Mouse (Mus musculus) forebrain, postnatal 0 days (tissue): Measurements from ENCODE around the gene Pla2g2c. TPM values are rescaled to one million over a fixed set of nuclear protein-coding genes. Genes with fewer than 3 reads are reported as not detected.

Experiments used
- ATAC-seq: fragments of 200-750 bp; cut with Nextera tagmentation; 2 replicates; pipeline ENCODE4 v1.8.0; 2017; ENCODE audit warnings: mild to moderate bottlenecking, moderate library complexity
- DNase-seq: peaks from one replicate; pipeline ENCODE4 v3.0.0-alpha.2; 2015
- H3K27ac ChIP-seq: fragments of 300-500 bp; sonication (generic); 2 replicates; pipeline ENCODE4 v1.5.1; 2014; ENCODE audit warnings: low read depth, mild to moderate bottlenecking, antibody characterized with exemption, low read length, moderate library complexity, mixed read lengths
- H3K27me3 ChIP-seq: fragments of 300-500 bp; sonication (generic); 2 replicates; pipeline ENCODE4 v1.6.1; 2014; ENCODE audit warnings: mild to moderate bottlenecking, low read length, mixed read lengths; ENCODE audit not compliant: insufficient read depth
- H3K36me3 ChIP-seq: fragments of 300-500 bp; sonication (generic); 2 replicates; pipeline ENCODE4 v1.6.1; 2014; ENCODE audit warnings: mild to moderate bottlenecking, moderate library complexity; ENCODE audit not compliant: insufficient read depth
- H3K4me1 ChIP-seq: fragments of 300-500 bp; sonication (generic); 2 replicates; pipeline ENCODE4 v1.6.1; 2014; ENCODE audit warnings: antibody characterized with exemption; ENCODE audit not compliant: insufficient read depth
- H3K4me2 ChIP-seq: fragments of 300-500 bp; sonication (generic); 2 replicates; pipeline ENCODE4 v1.6.1; 2014; ENCODE audit warnings: low read depth, mild to moderate bottlenecking, moderate library complexity
- H3K4me3 ChIP-seq: fragments of 300-500 bp; sonication (generic); 2 replicates; pipeline ENCODE4 v1.5.1; 2014; ENCODE audit warnings: low read depth, low read length, mixed read lengths
- H3K9ac ChIP-seq: fragments of 300-500 bp; sonication (generic); 2 replicates; pipeline ENCODE4 v1.6.1; 2014; ENCODE audit warnings: mild to moderate bottlenecking
- H3K9me3 ChIP-seq: fragments of 300-500 bp; sonication (generic); 2 replicates; pipeline ENCODE4 v1.6.1; 2016; ENCODE audit warnings: low read length
- CTCF ChIP-seq: sonication (generic); IDR thresholded peaks from 2 replicates; pipeline ENCODE4 v1.5.1; 2016; ENCODE audit warnings: antibody characterized with exemption, control low read depth, low read depth
- WGBS: fragments of 180-500 bp; shearing (Covaris S2); extraction: QIAGEN DNeasy Blood & Tissue Kit; methylation state at CpG from one replicate; pipeline ENCODE4 v1.1.7; 2014; 5-methylcytosine and 5-hydroxymethylcytosine counted together
- polyA plus RNA-seq: library from polyadenylated mRNA; unstranded; fragments of >200 nt; fragmentation: Nextera tagmentation; extraction: Ambion mirVana; gene quantifications from 2 replicates; pipeline ENCODE4 v1.2.1, GENCODE M21; 2015
- total RNA-seq: library from RNA; depleted of rRNA; stranded (reverse); fragments of >200 nt; gene quantifications from 2 replicates; pipeline ENCODE4 v1.2.3, GENCODE M21; 2014

The Pla2g2c gene
- total and polyA plus RNA-seq, 2 experiments from 2014 or later = 0.24 to 0.42 TPM

DNA sequence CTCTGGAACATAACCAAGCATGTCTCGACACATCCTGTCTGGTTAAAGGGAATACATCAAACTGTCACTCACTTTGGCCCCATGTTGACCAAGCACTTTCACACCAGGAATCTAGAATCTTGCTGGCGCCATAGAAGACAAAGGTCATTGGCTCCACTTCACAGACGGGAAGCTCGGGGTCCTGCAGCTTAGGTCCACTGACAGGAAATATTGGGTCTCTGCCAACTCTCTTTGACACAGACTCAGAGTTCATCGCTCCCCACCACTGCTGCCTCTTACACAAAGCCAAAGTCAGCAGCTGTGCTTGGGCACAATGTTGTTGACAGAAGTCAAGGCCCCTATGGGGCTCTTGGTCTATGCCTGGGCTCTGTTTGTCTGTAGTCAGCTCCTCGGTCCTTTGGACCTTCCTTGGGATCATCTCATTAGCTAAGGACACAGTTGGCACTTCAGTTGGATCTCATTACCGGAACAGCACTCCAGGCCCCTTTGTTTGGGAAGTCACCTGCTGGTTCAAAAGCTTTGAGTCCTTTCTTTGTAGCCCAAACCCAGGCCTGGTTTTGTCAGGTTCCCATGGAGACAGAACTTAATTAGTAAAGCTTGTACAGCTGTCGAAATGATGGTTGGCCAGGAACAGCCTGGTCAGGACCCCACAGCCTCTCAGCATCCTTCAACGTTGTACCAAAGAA is 4.6 kb downstream of the Pla2g2c start:
- no peak overlapping the region for H3K9ac ChIP-seq
- no peak overlapping the region for H3K4me2 ChIP-seq
- H3K36me3 ChIP-seq = no peaks in the 10 kb centered on the region
- peak; percentile 55 for ATAC-seq
- H3K4me1 ChIP-seq = peaks cover 17% of the 10 kb centered on the region; the same call in 1 of the 2 replicates
- DNase-seq = peak; percentile 48
- WGBS = 18% methylated on average over 9 of the region's 9 CpGs
- H3K9me3 ChIP-seq = no peaks in the 10 kb centered on the region
- no peak overlapping the region for H3K27ac ChIP-seq
- no peak for TF ChIP-seq CTCF
- H3K4me3 ChIP-seq = no peak overlapping the region
- no peaks in the 10 kb centered on the region for H3K27me3 ChIP-seq

DNA sequence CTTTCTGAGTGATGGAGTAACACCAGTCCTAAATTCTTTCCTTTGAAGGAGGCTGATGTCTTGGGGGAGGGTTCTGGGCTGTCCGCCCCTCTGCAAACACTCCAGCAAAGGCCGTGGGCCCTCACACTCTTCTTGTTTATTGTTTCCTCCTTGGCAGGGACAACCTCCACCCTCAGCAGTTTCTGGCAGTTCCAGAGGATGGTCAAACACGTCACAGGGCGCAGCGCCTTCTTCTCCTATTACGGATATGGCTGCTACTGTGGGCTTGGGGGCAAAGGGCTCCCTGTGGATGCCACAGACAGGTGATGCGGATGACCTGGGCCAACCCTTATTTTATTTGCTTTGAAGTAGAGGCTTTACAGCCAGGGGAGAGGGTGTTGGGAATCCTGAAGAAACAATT is 9.5 kb downstream of the Pla2g2c start:
- no peak for DNase-seq
- H3K9ac ChIP-seq = no peak overlapping the region
- H3K4me2 ChIP-seq = no peak overlapping the region
- TF ChIP-seq CTCF = no peak
- no peaks in the 10 kb centered on the region for H3K36me3 ChIP-seq
- H3K9me3 ChIP-seq = no peaks in the 10 kb centered on the region
- H3K27me3 ChIP-seq = no peaks in the 10 kb centered on the region
- WGBS = 82% methylated on average over 7 of the region's 7 CpGs
- H3K4me1 ChIP-seq = 0 out of 2 replicates have a peak, but pooled peaks cover 3% of the 10 kb centered on the region
- no peak for ATAC-seq
- H3K27ac ChIP-seq = no peak overlapping the region
- H3K4me3 ChIP-seq = no peak overlapping the region

DNA sequence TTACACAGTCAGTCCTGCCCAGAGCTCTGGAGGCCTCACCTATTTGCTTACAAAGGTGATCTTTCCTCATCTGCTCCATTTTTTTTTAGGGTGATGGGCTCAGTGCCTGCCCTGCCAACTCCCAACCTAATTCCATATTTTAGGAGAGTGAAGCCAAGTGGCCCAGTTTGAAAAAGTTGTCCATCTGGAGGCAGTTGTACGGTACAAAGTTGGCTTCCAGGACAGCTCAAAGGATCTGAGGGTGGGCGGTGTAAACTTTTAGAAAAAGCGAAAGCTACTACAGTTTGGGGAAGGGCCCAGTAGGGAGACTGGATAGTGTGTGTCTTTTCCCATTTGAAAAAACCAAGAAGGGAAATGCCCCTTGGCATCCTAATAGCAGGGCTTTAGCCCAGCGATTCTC is 10.3 kb downstream of the Pla2g2c start:
- ATAC-seq = no peak
- no peaks in the 10 kb centered on the region for H3K36me3 ChIP-seq
- H3K4me1 ChIP-seq = no peaks in the 10 kb centered on the region
- no peak overlapping the region for H3K4me2 ChIP-seq
- H3K9me3 ChIP-seq = no peaks in the 10 kb centered on the region
- DNase-seq = no peak
- H3K27ac ChIP-seq = no peak overlapping the region
- TF ChIP-seq CTCF = no peak
- WGBS = 91% methylated on average over 4 of the region's 4 CpGs
- H3K4me3 ChIP-seq = no peak overlapping the region
- no peak overlapping the region for H3K9ac ChIP-seq
- no peaks in the 10 kb centered on the region for H3K27me3 ChIP-seq

DNA sequence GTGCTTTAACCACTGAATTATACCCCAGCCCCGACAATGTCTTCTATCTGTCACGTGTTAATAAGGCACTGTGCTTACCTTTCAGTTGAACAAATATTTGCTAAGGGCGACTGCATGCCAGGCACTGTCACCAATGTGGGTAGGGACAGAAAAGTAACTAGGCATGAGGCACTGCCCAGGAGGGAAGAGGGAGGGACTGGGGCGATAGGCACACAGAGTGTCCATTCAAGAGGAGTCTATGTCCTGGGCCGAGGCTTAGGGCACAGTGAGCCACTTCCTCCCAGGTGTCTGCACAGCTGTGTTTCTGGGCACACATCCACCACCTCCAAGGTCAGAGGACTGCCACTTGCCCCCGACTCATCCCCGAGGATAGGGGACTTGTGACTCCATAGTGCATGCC is 12.4 kb downstream of the Pla2g2c start, which contains the start of gene Ubxn10:
Gene Ubxn10, minus strand, starts transcription at position 137 of the 400 bp plus-strand sequence.
- WGBS = 69% methylated on average over 7 of the region's 7 CpGs
- no peaks in the 10 kb centered on the region for H3K4me1 ChIP-seq
- H3K27ac ChIP-seq = no peak within 1 kb of the TSS
- no peaks in the 10 kb centered on the region for H3K9me3 ChIP-seq
- H3K9ac ChIP-seq = no peak within 1 kb of the TSS
- no peak within 1 kb of the TSS for H3K4me2 ChIP-seq
- no peaks in the 10 kb centered on the region for H3K36me3 ChIP-seq
- ATAC-seq (no peak), DNase-seq (no peak)
- TF ChIP-seq CTCF = no peak
- H3K27me3 ChIP-seq = no peaks in the 10 kb centered on the region
- no peak within 1 kb of the TSS for H3K4me3 ChIP-seq

DNA sequence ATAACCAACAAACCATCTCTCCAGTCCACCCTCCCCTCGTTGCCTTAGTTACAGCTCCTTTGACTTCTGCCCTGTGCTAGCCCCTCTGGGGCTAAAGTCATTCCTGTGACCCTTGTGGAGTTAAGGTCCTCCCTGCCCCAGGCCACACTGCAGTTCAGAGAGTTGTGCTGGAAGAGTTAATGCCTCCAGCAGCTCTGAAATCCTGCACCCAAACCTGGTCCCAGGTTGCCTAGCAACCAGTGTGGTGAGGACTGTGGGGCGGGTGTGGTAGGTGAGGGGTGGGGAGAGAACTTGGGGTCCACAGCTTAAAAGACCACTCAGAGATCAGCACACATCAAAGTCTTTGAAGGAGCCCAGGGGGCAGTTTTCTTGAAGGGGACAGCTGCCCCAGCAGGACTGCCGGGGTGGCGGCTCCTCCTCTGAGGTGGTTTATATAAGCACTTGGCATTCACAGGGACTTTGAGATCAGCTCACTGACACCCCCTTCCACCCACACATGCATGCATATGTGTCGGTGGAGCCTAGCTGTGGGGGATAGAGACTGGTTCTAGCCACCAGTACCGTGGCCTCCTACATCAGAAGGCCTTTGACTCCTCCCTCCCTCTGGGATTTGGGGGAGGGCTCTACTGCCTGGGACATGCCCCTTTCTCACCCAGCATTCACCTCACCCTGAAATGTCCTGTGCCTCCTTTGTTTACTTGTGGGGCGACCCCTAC is 14.7 kb downstream of the Pla2g2c start:
- WGBS = 28% methylated on average over 7 of the region's 7 CpGs
- Histone ChIP-seq H3K9me3 (no peaks in the 10 kb centered on the region), H3K36me3 (no peaks in the 10 kb centered on the region), H3K4me3 (no peak overlapping the region), H3K4me1 (no peaks in the 10 kb centered on the region), H3K9ac (no peak overlapping the region), H3K27ac (no peak overlapping the region), H3K4me2 (no peak overlapping the region), H3K27me3 (no peaks in the 10 kb centered on the region)
- no peak for TF ChIP-seq CTCF
- DNase-seq = peak; percentile 51
- no peak; the same call in 1 of the 2 replicates for ATAC-seq

DNA sequence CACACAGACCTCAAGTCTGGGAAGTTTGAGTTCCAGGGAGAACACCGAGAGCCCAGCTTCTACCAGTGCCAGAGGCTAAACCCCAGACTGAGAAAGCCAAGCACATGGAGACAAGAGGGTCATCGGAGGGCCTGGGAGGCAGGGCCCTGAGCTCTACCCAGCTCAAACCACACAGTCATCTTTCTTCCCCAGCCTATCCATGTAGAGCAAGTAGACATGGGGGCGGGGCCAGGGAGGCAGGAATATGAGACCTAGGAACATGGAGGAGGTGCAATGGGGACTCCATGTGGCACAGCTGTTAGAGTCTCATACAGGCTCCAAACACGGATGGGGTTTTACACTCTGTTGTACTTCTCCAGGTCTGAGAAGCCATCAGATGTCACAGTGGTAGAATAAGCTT is 21.3 kb downstream of the Pla2g2c start:
- 64% methylated on average over 4 of the region's 4 CpGs for WGBS

DNA sequence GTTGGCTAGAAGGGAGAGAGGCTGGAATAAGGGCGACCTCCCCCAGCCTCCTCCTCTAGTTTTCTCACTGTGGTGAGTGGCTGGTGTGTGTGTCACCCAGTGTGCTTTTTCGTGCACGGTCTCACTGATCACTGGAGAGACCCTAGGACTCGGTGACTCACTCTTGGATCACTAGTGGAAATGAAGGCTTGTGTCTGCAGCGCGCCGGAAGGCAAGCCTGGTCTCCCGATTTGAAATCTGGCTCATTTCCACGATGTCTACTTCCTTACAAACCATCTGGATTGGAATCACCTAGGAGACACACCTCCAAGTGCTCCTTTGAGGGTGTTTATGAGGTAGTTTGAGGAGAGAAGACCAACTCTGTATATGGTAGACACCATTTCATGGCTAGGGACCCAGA is 22.3 kb downstream of the Pla2g2c start:
- H3K27ac ChIP-seq = no peak overlapping the region
- TF ChIP-seq CTCF = no peak
- WGBS = 89% methylated on average over 9 of the region's 9 CpGs
- DNase-seq (no peak), ATAC-seq (no peak)
- no peaks in the 10 kb centered on the region for H3K4me1 ChIP-seq
- no peak overlapping the region for H3K9ac ChIP-seq
- H3K9me3 ChIP-seq = no peaks in the 10 kb centered on the region
- no peak overlapping the region for H3K4me2 ChIP-seq
- no peak overlapping the region for H3K4me3 ChIP-seq
- H3K36me3 ChIP-seq = no peaks in the 10 kb centered on the region
- no peaks in the 10 kb centered on the region for H3K27me3 ChIP-seq

More for the DNA sequence above, 21.3 kb downstream of the Pla2g2c start:
- Histone ChIP-seq H3K27me3 (no peaks in the 10 kb centered on the region), H3K36me3 (no peaks in the 10 kb centered on the region), H3K4me1 (no peaks in the 10 kb centered on the region), H3K4me2 (no peak overlapping the region), H3K9me3 (no peaks in the 10 kb centered on the region), H3K4me3 (no peak overlapping the region), H3K9ac (no peak overlapping the region), H3K27ac (no peak overlapping the region)
- ATAC-seq (no peak), DNase-seq (no peak)
- no peak for TF ChIP-seq CTCF
